Mouse (Mus musculus) heart, adult 2 months (tissue): Measurements from ENCODE around the gene Pde4d. TPM values are rescaled to one million over a fixed set of nuclear protein-coding genes. Genes with fewer than 3 reads are reported as not detected.
A peak's percentile ranks its signal among the peaks of the same experiment; 100 is the strongest.

Experiments used
- DNase-seq, 2 experiments: peaks; one replicate each; pipeline ENCODE4 v3.0.0; 2021
- H3K27ac ChIP-seq: fragments of 200-600 bp; 2 replicates; pipeline ENCODE4 v1.8.1; 2022
- H3K27me3 ChIP-seq: fragments of 200-500 bp; 2 replicates; pipeline ENCODE4 v1.6.1; 2012; ENCODE audit warnings: mild to moderate bottlenecking, low read length, inconsistent platforms, mixed read lengths; ENCODE audit not compliant: control insufficient read depth, insufficient read depth
- H3K36me3 ChIP-seq: fragments of 200-500 bp; 2 replicates; pipeline ENCODE4 v1.6.1; 2012; ENCODE audit warnings: low read length, inconsistent platforms; ENCODE audit not compliant: control insufficient read depth, insufficient read depth
- H3K4me1 ChIP-seq: fragments of 200-500 bp; 2 replicates; pipeline ENCODE4 v1.6.1; 2011; ENCODE audit warnings: low read length; ENCODE audit not compliant: control insufficient read depth, insufficient read depth
- H3K4me3 ChIP-seq: fragments of 200-600 bp; 2 replicates; pipeline ENCODE4 v1.8.1; 2022
- H3K79me2 ChIP-seq: fragments of 200-500 bp; replicated peaks from 2 replicates; pipeline ENCODE4 v1.6.1; 2012; ENCODE audit warnings: mild to moderate bottlenecking, inconsistent platforms, low read length, moderate library complexity, mixed read lengths; ENCODE audit not compliant: control insufficient read depth, insufficient read depth
- H3K9ac ChIP-seq: fragments of 200-500 bp; 2 replicates; pipeline ENCODE4 v1.6.1; 2012; ENCODE audit warnings: low read depth, mild to moderate bottlenecking, control low read depth, inconsistent platforms, low read length, mixed read lengths
- CTCF ChIP-seq: fragments of 200-600 bp; IDR thresholded peaks from 2 replicates; pipeline ENCODE4 v1.8.1; 2022; ENCODE audit warnings: antibody characterized with exemption, mild to moderate bottlenecking, moderate library complexity
- EP300 ChIP-seq: fragments of 200-500 bp; IDR thresholded peaks from 2 replicates; pipeline ENCODE4 v1.6.1; 2011; ENCODE audit warnings: low read depth, low read length, control low read depth; ENCODE audit not compliant: insufficient read depth
- POLR2A ChIP-seq: fragments of 200-500 bp; IDR thresholded peaks from 2 replicates; pipeline ENCODE4 v1.6.1; 2011; ENCODE audit warnings: mild to moderate bottlenecking, low read depth, low read length, control low read depth; ENCODE audit not compliant: insufficient read depth
- WGBS: fragments of 180-500 bp; shearing (Covaris S2); methylation state at CpG from one replicate; pipeline ENCODE4 v1.1.7; 2018; 5-methylcytosine and 5-hydroxymethylcytosine counted together
- intact Hi-C: fragments of 180-260 bp; cut with DNase I; formaldehyde crosslinking; loops from one replicate; pipeline ENCODE4 v1.15.1; 2025
- polyA plus RNA-seq: library from polyadenylated mRNA; depleted of rRNA; stranded (reverse); fragments of >200 nt; gene quantifications from 2 replicates; pipeline ENCODE4 v1.2.3, GENCODE M21; 2012
- total RNA-seq, 2 experiments: library from RNA; stranded (reverse); gene quantifications; 2 replicates each; pipeline ENCODE4 v1.2.3; 2021

Pde4d gene
- total and polyA plus RNA-seq, 3 experiments, result 11.5 to 40.1 (median 38.1) TPM

GRCm38 (mm10) chr13:109936866-109937265 lies 1487.1 kb downstream of the Pde4d start:
- 88% methylated on average over 5 of the region's 5 CpGs for WGBS

GRCm38 (mm10) chr13:109944822-109945551 lies 1495.2 kb downstream of the Pde4d start:
- Histone ChIP-seq H3K4me3 (no peak overlapping the region), H3K79me2 (no peaks in the 10 kb centered on the region), H3K9ac (no peak overlapping the region), H3K4me1 (no peaks in the 10 kb centered on the region), H3K36me3 (no peaks in the 10 kb centered on the region; the same call in 1 of the 2 replicates), H3K27ac (no peak overlapping the region), H3K27me3 (no peaks in the 10 kb centered on the region)
- TF ChIP-seq EP300 (no peak), POLR2A (no peak), CTCF (no peak)
- DNase-seq, result no peak
- intact Hi-C loops, result no loop called here
- WGBS, result 92% methylated on average over 7 of the region's 7 CpGs

More at GRCm38 (mm10) chr13:109936866-109937265, 1487.1 kb downstream of the Pde4d start:
- Histone ChIP-seq H3K36me3 (no peaks in the 10 kb centered on the region; the same call in 1 of the 2 replicates), H3K79me2 (no peaks in the 10 kb centered on the region), H3K27ac (no peak overlapping the region), H3K4me1 (no peaks in the 10 kb centered on the region), H3K27me3 (no peaks in the 10 kb centered on the region), H3K9ac (no peak overlapping the region), H3K4me3 (no peak overlapping the region)
- DNase-seq, result no peak
- intact Hi-C loops, result no loop called here
- TF ChIP-seq CTCF, result no peak
- no peak for TF ChIP-seq EP300
- no peak for TF ChIP-seq POLR2A

GRCm38 (mm10) chr13:109951466-109951865 lies 1501.7 kb downstream of the Pde4d start:
- Histone ChIP-seq H3K79me2 (no peaks in the 10 kb centered on the region), H3K27me3 (no peaks in the 10 kb centered on the region), H3K4me3 (no peak overlapping the region), H3K27ac (no peak overlapping the region), H3K4me1 (no peaks in the 10 kb centered on the region), H3K9ac (no peak overlapping the region), H3K36me3 (0 out of 2 replicates have a peak, but pooled peaks cover 3% of the 10 kb centered on the region)
- no peak for TF ChIP-seq EP300
- TF ChIP-seq POLR2A, result no peak
- TF ChIP-seq CTCF, result no peak
- intact Hi-C loops, result no loop called here
- DNase-seq, result no peak
- WGBS, result 49% methylated on average over 14 of the region's 14 CpGs

- 91% methylated on average over 8 of the region's 8 CpGs for WGBS
- 0 out of 2 replicates have a peak, but pooled peaks cover 3% of the 10 kb centered on the region for H3K36me3 ChIP-seq
Observed at GRCm38 (mm10) chr13:109954189-109954588, 1504.4 kb downstream of the Pde4d start.

GRCm38 (mm10) chr13:109957953-109958352 lies 1508.2 kb downstream of the Pde4d start:
- Histone ChIP-seq H3K9ac (no peak overlapping the region), H3K4me1 (no peaks in the 10 kb centered on the region), H3K27ac (no peak overlapping the region), H3K4me3 (no peak overlapping the region), H3K79me2 (no peaks in the 10 kb centered on the region), H3K27me3 (no peaks in the 10 kb centered on the region), H3K36me3 (no peaks in the 10 kb centered on the region)
- intact Hi-C loops, result no loop called here
- 62% methylated on average over 4 of the region's 4 CpGs for WGBS
- no peak for DNase-seq
- TF ChIP-seq CTCF, result no peak

More at GRCm38 (mm10) chr13:109954189-109954588, 1504.4 kb downstream of the Pde4d start:
- H3K9ac ChIP-seq, result no peak overlapping the region
- H3K4me1 ChIP-seq, result no peaks in the 10 kb centered on the region
- intact Hi-C loops, result no loop called here
- no peak overlapping the region for H3K27ac ChIP-seq
- H3K27me3 ChIP-seq, result no peaks in the 10 kb centered on the region
- no peak for TF ChIP-seq EP300
- no peak for TF ChIP-seq POLR2A
- no peak for TF ChIP-seq CTCF
- H3K79me2 ChIP-seq, result no peaks in the 10 kb centered on the region
- no peak for DNase-seq
- H3K4me3 ChIP-seq, result no peak overlapping the region

- H3K36me3 ChIP-seq, result no peaks in the 10 kb centered on the region
- no peaks in the 10 kb centered on the region for H3K27me3 ChIP-seq
- no peak overlapping the region for H3K4me3 ChIP-seq
- no peak overlapping the region for H3K27ac ChIP-seq
- peak overlapping the region; percentile 25; the same call in 1 of the 2 replicates for H3K9ac ChIP-seq
- intact Hi-C loops, result no loop called here
- 52% methylated on average over 10 of the region's 10 CpGs for WGBS
- no peaks in the 10 kb centered on the region; the same call in 1 of the 2 replicates for H3K4me1 ChIP-seq
- no peaks in the 10 kb centered on the region for H3K79me2 ChIP-seq
- no peak for DNase-seq
- TF ChIP-seq POLR2A (no peak), CTCF (no peak), EP300 (no peak)
Observed at GRCm38 (mm10) chr13:109982821-109983443, 1533.2 kb downstream of the Pde4d start.
